Comparison of ENCODE assay signal across 15 mouse cellular contexts in genomic region chr19:29644747-29645146, GRCm38 (mm10). TPM values are rescaled to one million over a fixed set of nuclear protein-coding genes. Genes with fewer than 3 reads are reported as not detected.
DNase-seq lines count a peak whose midpoint lies in the region; ATAC-seq and TF ChIP-seq lines count a peak whose summit lies in the region.
"Had no signal": no experiment of that assay in that cellular context is flagged by ENCODE, and none has a peak within 500 bp of the region (broad histone marks: within the 10 kb centered on the region; RNA-seq: fewer than 3 reads in every experiment).

No protein-coding gene starts in this region.

- H3K36me3 ChIP-seq in hindbrain, embryonic 11.5 days (ENCODE audit: control insufficient read depth, insufficient read depth, low read length) = 0 out of 2 replicates have a peak, but pooled peaks cover 2% of the 10 kb centered on the region

- H3K27ac ChIP-seq in left cerebral cortex, adult 2 months = no peak overlapping the region
- no peak overlapping the region for H3K27ac ChIP-seq in bone marrow macrophage, adult 2 months (ENCODE audit: insufficient read depth, low read depth, low read length)
- no peak overlapping the region for H3K27ac ChIP-seq in hindbrain, embryonic 11.5 days (ENCODE audit: low read depth, low read length)
- H3K27ac ChIP-seq: heart, embryonic 13.5 days; limb, embryonic 13.5 days had no signal

- no peaks in the 10 kb centered on the region for H3K9me3 ChIP-seq in hindbrain, embryonic 11.5 days (ENCODE audit: control insufficient read depth, low read length)

- no peak overlapping the region for H3K4me3 ChIP-seq in left cerebral cortex, adult 2 months
- H3K4me3 ChIP-seq in bone marrow macrophage, adult 2 months (ENCODE audit: insufficient read depth, low read length) = no peak overlapping the region
- H3K4me3 ChIP-seq in hindbrain, embryonic 11.5 days (ENCODE audit: low read depth, low read length) = no peak overlapping the region
- H3K4me3 ChIP-seq: erythroblast, embryonic 14.5 days; heart, embryonic 13.5 days; limb, embryonic 13.5 days had no signal

- TF ChIP-seq CTCF in left cerebral cortex, adult 2 months (IDR thresholded peaks at IDR 0.05) = peak; percentile 31
- peak; percentile 50 for TF ChIP-seq CTCF in bone marrow macrophage, adult 2 months (IDR thresholded peaks at IDR 0.05; ENCODE audit: low read depth, low read length)

- no peak for TF ChIP-seq POLR2A in bone marrow macrophage, adult 2 months (IDR thresholded peaks at IDR 0.05; ENCODE audit: borderline replicate concordance, low read depth, low read length)

- peaks cover 12% of the 10 kb centered on the region for H3K4me1 ChIP-seq in bone marrow macrophage, adult 2 months (ENCODE audit: control insufficient read depth, insufficient read depth, low read length)
- no peaks in the 10 kb centered on the region for H3K4me1 ChIP-seq in hindbrain, embryonic 11.5 days (replicated peaks; ENCODE audit: control insufficient read depth, insufficient read depth, low read length)

- no peak overlapping the region for H3K9ac ChIP-seq in hindbrain, embryonic 11.5 days (ENCODE audit: low read depth, low read length)
- H3K9ac ChIP-seq: heart, embryonic 13.5 days; limb, embryonic 13.5 days had no signal

- 95% methylated on average over 6 of the region's 6 CpGs for WGBS in hindbrain, embryonic 11.5 days

- no peak overlapping the region for H3K4me2 ChIP-seq in hindbrain, embryonic 11.5 days (replicated peaks; ENCODE audit: low read depth, low read length)
- H3K4me2 ChIP-seq: heart, embryonic 13.5 days; limb, embryonic 13.5 days had no signal

- DNase-seq in CD4-positive, CD25-positive, alpha-beta regulatory T cell, adult 2 months (ENCODE audit: low read depth, low spot score) = peak; percentile 52
- no peak for DNase-seq in left cerebral cortex, adult 2 months (ENCODE audit: extremely low spot score in 1 of 2, low spot score in 2 of 2)
- no peak for DNase-seq in left cerebral cortex, postnatal 25 days (ENCODE audit: low spot score in 2 of 2)
- DNase-seq in CD4-positive helper T cell, adult 2 months (ENCODE audit: low read depth, low spot score) = peak; percentile 31
- no peak for DNase-seq in hindbrain, embryonic 11.5 days (ENCODE audit: low spot score)
- no peak for DNase-seq in gastrocnemius, postnatal 25 days
- DNase-seq: adrenal gland, postnatal 14 days; right cerebral cortex, adult 18-20 months had no signal

- no peak for ATAC-seq in CD4-positive, CD25-positive, alpha-beta regulatory T cell, adult 4 months
- no peak for ATAC-seq in hindbrain, embryonic 11.5 days (ENCODE audit: low FRiP score)

- intact Hi-C loops in left cerebral cortex, adult 2 months (cut with DNase I) = no loop called here
- intact Hi-C loops in left cerebral cortex, postnatal 25 days (cut with DNase I) = loop anchor here (5.0 kb wide), 1 partner anchor 168 kb away; the partner anchor contains the start of gene Ranbp6

- no peaks in the 10 kb centered on the region for H3K27me3 ChIP-seq in hindbrain, embryonic 11.5 days (ENCODE audit: control insufficient read depth, insufficient read depth, low read length)
- H3K27me3 ChIP-seq: limb, embryonic 13.5 days had no signal

RNA-seq across cellular contexts. Expression of gene Ermp1, which starts 3.5 kb away (rescaled TPM):
- polyA plus RNA-seq in CD4-positive, CD25-positive, alpha-beta regulatory T cell, adult 4 months (2017; shearing (Covaris generic)) = 10 to 100 TPM; 11.8 to 15.7 TPM
- total RNA-seq in left cerebral cortex, adult 2 months (2021) = 10 to 100 TPM; 33.7 to 34.1 TPM
- total RNA-seq in left cerebral cortex, postnatal 25 days (2021) = 10 to 100 TPM; 35.6 to 37.2 TPM
- 11.4 and 11.7 TPM in 2 replicates for polyA plus RNA-seq in bone marrow macrophage, adult 2 months (2012; ENCODE audit: insufficient read depth, insufficient read length, missing spikeins)
- 10.9 and 14.1 TPM in 2 replicates for polyA plus RNA-seq in hindbrain, embryonic 11.5 days (2014; fragmentation: Nextera tagmentation; extraction: Ambion mirVana)
- total RNA-seq in gastrocnemius, postnatal 25 days (2021) = 1 to 10 TPM; 6.7 to 7.7 TPM

RNA-seq across cellular contexts. Expression of gene Mlana, which starts 52.9 kb away (rescaled TPM):
- not detected for polyA plus RNA-seq in CD4-positive, CD25-positive, alpha-beta regulatory T cell, adult 4 months (2017; shearing (Covaris generic))
- total RNA-seq in left cerebral cortex, adult 2 months (2021) = under 1 TPM; 0.50 to 0.84 TPM
- not detected for total RNA-seq in left cerebral cortex, postnatal 25 days (2021)
- not detected in 2 replicates for polyA plus RNA-seq in bone marrow macrophage, adult 2 months (2012; ENCODE audit: insufficient read depth, insufficient read length, missing spikeins)
- polyA plus RNA-seq in hindbrain, embryonic 11.5 days (2014; fragmentation: Nextera tagmentation; extraction: Ambion mirVana) = 0.19 and 0.33 TPM in 2 replicates
- total RNA-seq in gastrocnemius, postnatal 25 days (2021) = not detected
- total RNA-seq: adrenal gland, postnatal 14 days had no signal
- polyA plus RNA-seq: cortical plate, adult 2 months; erythroblast, embryonic 14.5 days; intestine, embryonic 14.5 days had no signal

Comparison
In these comparisons a context has a peak if more than half of its experiments do, and no peak if none do; other contexts are left out.
1. DNase-seq: peak in CD4-positive, CD25-positive, alpha-beta regulatory T cell, adult 2 months (single experiment) and CD4-positive helper T cell, adult 2 months (single experiment); none in left cerebral cortex, adult 2 months (0 of 2), left cerebral cortex, postnatal 25 days (0 of 2), hindbrain, embryonic 11.5 days (single experiment) and gastrocnemius, postnatal 25 days (single experiment).
2. RNA of gene Ermp1, which starts 3.5 kb away (total RNA-seq): 35.6 to 37.2 TPM in left cerebral cortex, postnatal 25 days and 33.7 to 34.1 TPM in left cerebral cortex, adult 2 months; 6.7 to 7.7 TPM in gastrocnemius, postnatal 25 days; every median in the first group is over 4 times any median in the second.